Mouse (Mus musculus) right cerebral cortex, postnatal 4 days (tissue): Measurements from ENCODE around the gene Ccdc58.
"Not testable (repeated sequence)": the region's sequence is repeated elsewhere in the genome, so short reads cannot be mapped to it uniquely, and the experiment has no call there.

Source experiments
- DNase-seq: peaks from one replicate; pipeline ENCODE4 v3.0.0-alpha.2; 2022

Ccdc58 gene

GRCm38 (mm10) chr16:36079916-36080315, 8.4 kb downstream of the Ccdc58 start:
- DNase-seq, result no peak

- no peak for DNase-seq
Observed at GRCm38 (mm10) chr16:36087846-36088245, 16.4 kb downstream of the Ccdc58 start.

- no peak for DNase-seq
Observed at GRCm38 (mm10) chr16:36089065-36089464, 17.6 kb downstream of the Ccdc58 start.

GRCm38 (mm10) chr16:36089850-36090616, 18.5 kb downstream of the Ccdc58 start:
- no peak for DNase-seq

- DNase-seq, result no peak
Observed at GRCm38 (mm10) chr16:36090785-36091509, 19.5 kb downstream of the Ccdc58 start.

GRCm38 (mm10) chr16:36094079-36094478, 22.6 kb downstream of the Ccdc58 start:
- DNase-seq, result no peak

- not testable (repeated sequence) for DNase-seq
Observed at GRCm38 (mm10) chr16:36097813-36098499, 26.5 kb downstream of the Ccdc58 start.

GRCm38 (mm10) chr16:36101526-36101925, 30.0 kb downstream of the Ccdc58 start:
- DNase-seq, result no peak

- no peak for DNase-seq
Observed at GRCm38 (mm10) chr16:36102211-36102610, 30.7 kb downstream of the Ccdc58 start.

GRCm38 (mm10) chr16:36111486-36111885, 40.0 kb downstream of the Ccdc58 start:
- DNase-seq, result not testable (repeated sequence)

- not testable (repeated sequence) for DNase-seq
Observed at GRCm38 (mm10) chr16:36115751-36116150, 44.3 kb downstream of the Ccdc58 start.

- DNase-seq, result no peak
Observed at GRCm38 (mm10) chr16:36128092-36128491, 56.6 kb downstream of the Ccdc58 start.

- DNase-seq, result no peak
Observed at GRCm38 (mm10) chr16:36131141-36131540, 59.7 kb downstream of the Ccdc58 start, which contains the start of gene Csta1. TSS of gene Csta1 (minus strand) at chr16:36131241.

- DNase-seq, result no peak
Observed at GRCm38 (mm10) chr16:36138201-36138600, 66.7 kb downstream of the Ccdc58 start.
